Mouse (Mus musculus) kidney, adult 2 months (tissue): ENCODE measurements around the gene Grik1. TPM values are rescaled to one million over a fixed set of nuclear protein-coding genes. Genes with fewer than 3 reads are reported as not detected.

Experiments
- DNase-seq: peaks from one replicate; pipeline ENCODE4 v3.0.0; 2021
- H3K27ac ChIP-seq: fragments of 200-500 bp; 2 replicates; pipeline ENCODE4 v1.5.1; 2012; ENCODE audit warnings: low read depth, low read length, control low read depth, inconsistent platforms; ENCODE audit not compliant: insufficient read depth
- H3K27me3 ChIP-seq: fragments of 200-500 bp; replicated peaks from 2 replicates; pipeline ENCODE4 v1.6.1; 2012; ENCODE audit warnings: mild to moderate bottlenecking, moderate library complexity, low read length, inconsistent platforms; ENCODE audit not compliant: control insufficient read depth, insufficient read depth
- H3K36me3 ChIP-seq: fragments of 200-500 bp; 2 replicates; pipeline ENCODE4 v1.6.1; 2012; ENCODE audit warnings: mild to moderate bottlenecking, moderate library complexity, low read length, inconsistent platforms; ENCODE audit not compliant: control insufficient read depth, insufficient read depth
- H3K4me1 ChIP-seq: fragments of 200-500 bp; 2 replicates; pipeline ENCODE4 v1.6.1; 2011; ENCODE audit warnings: low read length; ENCODE audit not compliant: control insufficient read depth, insufficient read depth
- H3K4me3 ChIP-seq: fragments of 200-500 bp; 2 replicates; pipeline ENCODE4 v1.5.1; 2011; ENCODE audit warnings: mild to moderate bottlenecking, low read depth, low read length, control low read depth; ENCODE audit not compliant: insufficient read depth
- CTCF ChIP-seq: fragments of 200-500 bp; conservative IDR thresholded peaks from 2 replicates; pipeline ENCODE4 v1.5.1; 2011; ENCODE audit warnings: low read depth, mild to moderate bottlenecking, control low read depth, low read length, moderate library complexity, mixed read lengths; ENCODE audit not compliant: insufficient read depth, insufficient read length
- POLR2A ChIP-seq: fragments of 200-500 bp; IDR thresholded peaks from one replicate; pipeline ENCODE4 v1.6.1; 2011; ENCODE audit warnings: low read depth, low read length, control low read depth
- WGBS: fragments of 180-500 bp; shearing (Covaris S2); methylation state at CpG from one replicate; pipeline ENCODE4 v1.1.7; 2018; 5-methylcytosine and 5-hydroxymethylcytosine counted together
- polyA plus RNA-seq: library from polyadenylated mRNA; depleted of rRNA; stranded (reverse); fragments of >200 nt; gene quantifications from 2 replicates; pipeline ENCODE4 v1.2.3, GENCODE M21; 2012

Gene Grik1
- polyA plus RNA-seq, 1 experiment, result 0.03 TPM

- H3K27me3 ChIP-seq, result no peaks in the 10 kb centered on the region
- no peaks in the 10 kb centered on the region for H3K36me3 ChIP-seq
- no peaks in the 10 kb centered on the region for H3K4me1 ChIP-seq
- 81% methylated on average over 3 of the region's 3 CpGs for WGBS
- no peak overlapping the region for H3K4me3 ChIP-seq
- TF ChIP-seq POLR2A (no peak), CTCF (no peak)
- no peak overlapping the region for H3K27ac ChIP-seq
- no peak for DNase-seq
These were observed 320.1 kb downstream of the Grik1 start for GRCm38 (mm10) chr16:87969936-87970335.

DNA sequence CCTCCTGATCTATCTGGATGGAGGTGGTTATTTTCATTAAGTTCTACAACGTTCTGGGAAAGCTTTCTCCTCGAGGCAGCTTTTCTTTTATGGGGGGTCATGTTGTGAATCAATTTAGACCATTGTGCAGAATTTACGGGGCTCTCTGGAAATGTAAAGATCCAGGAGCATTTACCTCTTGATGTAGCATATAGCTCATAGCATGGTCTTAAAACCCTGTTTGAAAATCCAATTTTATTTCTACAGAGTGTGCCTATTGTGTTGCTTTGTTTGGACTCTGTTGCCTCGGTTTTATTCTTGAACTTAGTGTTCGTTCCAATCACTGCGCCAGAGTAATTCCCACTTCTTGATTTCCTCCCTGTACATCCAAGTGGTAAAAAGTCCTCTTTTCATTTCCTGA lies 328.6 kb downstream of the Grik1 start:
- TF ChIP-seq CTCF (no peak), POLR2A (no peak)
- 72% methylated on average over 6 of the region's 6 CpGs for WGBS
- Histone ChIP-seq H3K4me1 (no peaks in the 10 kb centered on the region), H3K4me3 (no peak overlapping the region), H3K27me3 (no peaks in the 10 kb centered on the region; the same call in 1 of the 2 replicates), H3K36me3 (no peaks in the 10 kb centered on the region), H3K27ac (no peak overlapping the region)
- no peak for DNase-seq

- 34% methylated on average over 10 of the region's 10 CpGs for whole genome bisulfite sequencing
- Histone ChIP-seq H3K4me1 (no peaks in the 10 kb centered on the region), H3K36me3 (no peaks in the 10 kb centered on the region), H3K27me3 (no peaks in the 10 kb centered on the region; the same call in 1 of the 2 replicates), H3K27ac (no peak overlapping the region), H3K4me3 (no peak overlapping the region)
- no peak for DNase-seq
- TF ChIP-seq POLR2A, result no peak
- TF ChIP-seq CTCF, result no peak
These were observed 332.6 kb downstream of the Grik1 start for GRCm38 (mm10) chr16:87957449-87957848.

DNA sequence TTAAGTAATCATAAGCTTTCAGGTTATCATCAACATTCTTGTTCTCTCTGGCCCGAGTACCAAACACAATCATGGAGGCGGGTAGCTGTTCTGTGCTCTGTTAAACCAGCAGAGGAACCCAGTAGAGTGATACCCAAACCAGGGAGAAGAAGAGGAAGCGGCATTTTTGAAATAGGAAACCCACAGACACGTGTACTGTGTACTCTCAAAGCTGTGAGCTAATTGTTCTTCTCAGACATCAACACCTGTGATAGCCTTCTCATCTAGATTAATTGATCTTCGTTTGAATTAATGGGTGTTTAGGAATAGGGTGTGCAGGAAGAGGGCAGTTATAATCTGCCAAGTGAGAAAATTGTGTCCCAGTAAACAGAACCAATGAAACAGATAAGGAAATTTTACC lies 333.9 kb downstream of the Grik1 start:
- TF ChIP-seq POLR2A (no peak), CTCF (no peak)
- 54% methylated on average over 5 of the region's 5 CpGs for WGBS
- H3K27ac ChIP-seq, result no peak overlapping the region
- H3K4me3 ChIP-seq, result no peak overlapping the region
- no peaks in the 10 kb centered on the region for H3K4me1 ChIP-seq
- DNase-seq, result no peak
- no peaks in the 10 kb centered on the region for H3K36me3 ChIP-seq
- no peaks in the 10 kb centered on the region; the same call in 1 of the 2 replicates for H3K27me3 ChIP-seq

- 57% methylated on average over 9 of the region's 9 CpGs for WGBS
- Histone ChIP-seq H3K27me3 (no peaks in the 10 kb centered on the region; the same call in 1 of the 2 replicates), H3K4me3 (no peak overlapping the region), H3K36me3 (no peaks in the 10 kb centered on the region), H3K27ac (no peak overlapping the region), H3K4me1 (no peaks in the 10 kb centered on the region)
- TF ChIP-seq POLR2A (no peak), CTCF (no peak)
- no peak for DNase-seq
These were observed 335.2 kb downstream of the Grik1 start for GRCm38 (mm10) chr16:87954715-87955441.

DNA sequence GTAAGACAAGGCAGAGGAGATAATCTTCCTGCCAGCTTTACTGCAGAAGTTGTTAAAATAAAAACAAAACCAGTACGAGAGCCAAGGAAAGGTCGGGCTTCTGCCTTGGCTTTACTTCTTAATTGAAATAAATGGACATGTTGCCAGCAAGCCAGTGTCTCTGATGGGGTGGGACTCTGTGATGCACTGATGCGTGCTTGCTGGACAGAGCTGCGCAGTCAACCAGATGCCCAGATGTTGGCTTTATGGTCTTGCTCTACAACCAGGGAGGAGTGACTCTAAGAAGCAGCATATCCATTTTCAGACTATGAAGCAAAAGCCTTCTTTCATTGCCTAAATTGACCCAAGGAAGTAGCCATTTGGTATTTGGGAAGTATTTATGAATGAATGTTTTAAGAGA lies 336.9 kb downstream of the Grik1 start:
- H3K36me3 ChIP-seq, result no peaks in the 10 kb centered on the region
- H3K27ac ChIP-seq, result no peak overlapping the region
- no peak for DNase-seq
- TF ChIP-seq CTCF (no peak), POLR2A (no peak)
- H3K27me3 ChIP-seq, result no peaks in the 10 kb centered on the region; the same call in 1 of the 2 replicates
- H3K4me3 ChIP-seq, result no peak overlapping the region
- 39% methylated on average over 4 of the region's 4 CpGs for WGBS
- no peaks in the 10 kb centered on the region for H3K4me1 ChIP-seq

GRCm38 (mm10) chr16:87949881-87950280 lies 340.2 kb downstream of the Grik1 start:
- DNase-seq, result no peak
- TF ChIP-seq POLR2A, result no peak
- no peak for TF ChIP-seq CTCF
- 86% methylated on average over 11 of the region's 11 CpGs for WGBS

More at GRCm38 (mm10) chr16:87949881-87950280, 340.2 kb downstream of the Grik1 start:
- Histone ChIP-seq H3K36me3 (no peaks in the 10 kb centered on the region), H3K4me1 (no peaks in the 10 kb centered on the region), H3K27ac (no peak overlapping the region), H3K27me3 (no peaks in the 10 kb centered on the region), H3K4me3 (no peak overlapping the region)
